Mouse (Mus musculus) heart, adult 2 months (tissue): ENCODE data around the gene Klhl8.

ENCODE experiments used
- CTCF ChIP-seq: fragments of 200-600 bp; IDR thresholded peaks from 2 replicates; pipeline ENCODE4 v1.8.1; 2022; ENCODE audit warnings: antibody characterized with exemption, mild to moderate bottlenecking, moderate library complexity
- POLR2A ChIP-seq: fragments of 200-500 bp; IDR thresholded peaks from 2 replicates; pipeline ENCODE4 v1.6.1; 2011; ENCODE audit warnings: mild to moderate bottlenecking, low read depth, low read length, control low read depth; ENCODE audit not compliant: insufficient read depth

- TF ChIP-seq CTCF (no peak), POLR2A (no peak)
Measured at GRCm38 (mm10) chr5:103813291-103813690, 97.8 kb downstream of the Klhl8 start.
